Mouse (Mus musculus) embryonic facial prominence, embryonic 12.5 days (tissue): ENCODE data around the gene Adarb1. TPM values are rescaled to one million over a fixed set of nuclear protein-coding genes. Genes with fewer than 3 reads are reported as not detected.

Source experiments
- polyA plus RNA-seq: library from polyadenylated mRNA; unstranded; fragments of >200 nt; fragmentation: Nextera tagmentation; extraction: Ambion mirVana; gene quantifications from 2 replicates; pipeline ENCODE4 v1.2.1, GENCODE M21; 2016

Adarb1 gene
- polyA plus RNA-seq, 1 experiment from 2014 or later = 6.6 TPM

Other genes starting within 250 kb of the Adarb1 start
- 109 and 111 TPM in 2 replicates for gene Pofut2, start 159.1 kb downstream of the Adarb1 start, polyA plus RNA-seq
- 48.8 and 51.0 TPM in 2 replicates for gene Fam207a, start 97.5 kb upstream of the Adarb1 start, polyA plus RNA-seq
- 0.81 and 1.3 TPM in 2 replicates for gene Itgb2, start 112.0 kb upstream of the Adarb1 start, polyA plus RNA-seq
- gene Pttg1ip, start 163.4 kb upstream of the Adarb1 start, polyA plus RNA-seq = 92.5 and 94.4 TPM in 2 replicates
- 385 and 391 TPM in 2 replicates for gene Sumo3, start 187.8 kb upstream of the Adarb1 start, polyA plus RNA-seq
- gene Gm49325, start 187.9 kb upstream of the Adarb1 start, polyA plus RNA-seq = 7.0 and 7.1 TPM in 2 replicates
- 76.7 and 81.7 TPM in 2 replicates for gene Ube2g2, start 204.0 kb upstream of the Adarb1 start, polyA plus RNA-seq